Comparison of ENCODE assay signal across 8 mouse cellular contexts in genomic region chr5:36581924-36582642, GRCm38 (mm10). TPM values are rescaled to one million over a fixed set of nuclear protein-coding genes. Genes with fewer than 3 reads are reported as not detected.
A peak's percentile ranks its signal among the peaks of the same experiment; 100 is the strongest.
DNase-seq lines count a peak whose midpoint lies in the region; ATAC-seq and TF ChIP-seq lines count a peak whose summit lies in the region.

No protein-coding gene starts in this region.

- H3K4me2 ChIP-seq in kidney, embryonic 14.5 days (replicated peaks; ENCODE audit: low read depth, low read length): peak overlapping the region; percentile 88
- H3K4me2 ChIP-seq in limb, embryonic 15.5 days: peak overlapping the region; percentile 95

- TF ChIP-seq POLR2A in bone marrow macrophage, adult 2 months (IDR thresholded peaks at IDR 0.05; ENCODE audit: borderline replicate concordance, low read depth, low read length): peak; percentile 73
- TF ChIP-seq POLR2A in embryonic fibroblast, embryonic 13.5 days (IDR thresholded peaks at IDR 0.05; ENCODE audit: low read depth, low read length): peak; percentile 67; the same call in 1 of the 2 replicates

- H3K4me1 ChIP-seq in bone marrow macrophage, adult 2 months (ENCODE audit: control insufficient read depth, insufficient read depth, low read length): peaks cover 36% of the 10 kb centered on the region
- no peaks in the 10 kb centered on the region for H3K4me1 ChIP-seq in embryonic fibroblast, embryonic 13.5 days (ENCODE audit: control insufficient read depth, insufficient read depth, low read length)
- H3K4me1 ChIP-seq in kidney, embryonic 14.5 days (ENCODE audit: control insufficient read depth, insufficient read depth, low read length): peaks cover 22% of the 10 kb centered on the region
- peaks cover 17% of the 10 kb centered on the region for H3K4me1 ChIP-seq in limb, embryonic 15.5 days

- WGBS in kidney, embryonic 14.5 days: 2% methylated on average over 48 of the region's 54 CpGs
- 1% methylated on average over 54 of the region's 54 CpGs for WGBS in limb, embryonic 15.5 days

- H3K27ac ChIP-seq in bone marrow macrophage, adult 2 months (ENCODE audit: insufficient read depth, low read depth, low read length): peak overlapping the region; percentile 88
- peak overlapping the region; percentile 27; the same call in 1 of the 2 replicates for H3K27ac ChIP-seq in embryonic fibroblast, embryonic 13.5 days (ENCODE audit: insufficient read depth, low read length)
- H3K27ac ChIP-seq in kidney, embryonic 14.5 days (ENCODE audit: low read depth, low read length): peak overlapping the region; percentile 87
- H3K27ac ChIP-seq in limb, embryonic 15.5 days: peak overlapping the region; percentile 89

- peak; percentile 100 for DNase-seq in A20 (ENCODE audit: low read depth, low spot score)
- DNase-seq in heart, adult 9 months (ENCODE audit: low spot score in 2 of 2): peak; percentile 98 to 100
- DNase-seq in monocyte, adult 2 months (ENCODE audit: low read depth in 1 of 2, low spot score in 2 of 2): peak; percentile 99
- peak; percentile 100 for DNase-seq in spleen, postnatal 36 days (ENCODE audit: low spot score in 2 of 2)

- no peaks in the 10 kb centered on the region for H3K36me3 ChIP-seq in kidney, embryonic 14.5 days (ENCODE audit: control insufficient read depth, insufficient read depth, low read length)
- H3K36me3 ChIP-seq in limb, embryonic 15.5 days: no peaks in the 10 kb centered on the region

- peak overlapping the region; percentile 87 for H3K4me3 ChIP-seq in bone marrow macrophage, adult 2 months (ENCODE audit: insufficient read depth, low read length)
- peak overlapping the region; percentile 60 for H3K4me3 ChIP-seq in embryonic fibroblast, embryonic 13.5 days (ENCODE audit: insufficient read depth, low read length)
- H3K4me3 ChIP-seq in kidney, embryonic 14.5 days (ENCODE audit: low read length): peak overlapping the region; percentile 89
- peak overlapping the region; percentile 80 for H3K4me3 ChIP-seq in limb, embryonic 15.5 days

- no peaks in the 10 kb centered on the region for H3K9me3 ChIP-seq in kidney, embryonic 14.5 days (ENCODE audit: control insufficient read depth, low read length)
- H3K9me3 ChIP-seq in limb, embryonic 15.5 days: no peaks in the 10 kb centered on the region

- no peak for TF ChIP-seq CTCF in bone marrow macrophage, adult 2 months (IDR thresholded peaks at IDR 0.05; ENCODE audit: low read depth, low read length)
- no peak for TF ChIP-seq CTCF in embryonic fibroblast, embryonic 13.5 days (IDR thresholded peaks at IDR 0.05; ENCODE audit: borderline replicate concordance, insufficient read depth, low read length)

- H3K27me3 ChIP-seq in kidney, embryonic 14.5 days (ENCODE audit: control insufficient read depth, insufficient read depth, low read length): no peaks in the 10 kb centered on the region
- 0 out of 2 replicates have a peak, but pooled peaks cover 3% of the 10 kb centered on the region for H3K27me3 ChIP-seq in limb, embryonic 15.5 days

- peak; percentile 98 for ATAC-seq in kidney, embryonic 14.5 days (ENCODE audit: low FRiP score, low TSS enrichment)
- peak; percentile 98 for ATAC-seq in limb, embryonic 15.5 days (ENCODE audit: insufficient number of reproducible peaks, low FRiP score, low TSS enrichment, low read depth)

- peak overlapping the region; percentile 84 for H3K9ac ChIP-seq in kidney, embryonic 14.5 days (ENCODE audit: low read depth, low read length)
- peak overlapping the region; percentile 62 for H3K9ac ChIP-seq in limb, embryonic 15.5 days

RNA-seq across cellular contexts. Expression of gene Tbc1d14, which starts 11.0 kb away (rescaled TPM):
- 57.5 and 57.8 TPM in 2 replicates for polyA plus RNA-seq in bone marrow macrophage, adult 2 months (2012; ENCODE audit: insufficient read depth, insufficient read length, missing spikeins)
- 21.5 and 26.1 TPM in 2 replicates for polyA plus RNA-seq in embryonic fibroblast, embryonic 13.5 days (2011; ENCODE audit: insufficient read length, low read depth, missing spikeins)
- polyA plus RNA-seq in kidney, embryonic 14.5 days (2014; fragmentation: Nextera tagmentation; extraction: Ambion mirVana): 27.7 and 49.9 TPM in 2 replicates
- 38.2 and 40.1 TPM in 2 replicates for polyA plus RNA-seq in limb, embryonic 15.5 days (2015; fragmentation: Nextera tagmentation; extraction: Ambion mirVana)

Comparison
In these comparisons a context has a peak if more than half of its experiments do, and no peak if none do; other contexts are left out.
1. Peak in every context shown above with its lines: DNase-seq, ATAC-seq, H3K4me3 ChIP-seq and H3K27ac ChIP-seq.
2. H3K27ac ChIP-seq: peak in every context shown above with its lines; median percentile 89 in limb, embryonic 15.5 days; 88 in bone marrow macrophage, adult 2 months; 87 in kidney, embryonic 14.5 days; 27 in embryonic fibroblast, embryonic 13.5 days.